Mouse (Mus musculus) A20 (cell line): ENCODE data around the gene Trim46.
"Not testable (repeated sequence)": the region's sequence is repeated elsewhere in the genome, so short reads cannot be mapped to it uniquely, and the experiment has no call there.

ENCODE experiments used
- DNase-seq: peaks from one replicate; pipeline ENCODE4 v3.0.0-alpha.2; 2011; ENCODE audit warnings: low read depth, low spot score

Trim46 gene

GRCm38 (mm10) chr3:89233562-89234110 is 12.5 kb downstream of the Trim46 start:
- DNase-seq, result peak; percentile 79

GRCm38 (mm10) chr3:89232614-89233013 is 13.5 kb downstream of the Trim46 start:
- DNase-seq, result no peak

DNA sequence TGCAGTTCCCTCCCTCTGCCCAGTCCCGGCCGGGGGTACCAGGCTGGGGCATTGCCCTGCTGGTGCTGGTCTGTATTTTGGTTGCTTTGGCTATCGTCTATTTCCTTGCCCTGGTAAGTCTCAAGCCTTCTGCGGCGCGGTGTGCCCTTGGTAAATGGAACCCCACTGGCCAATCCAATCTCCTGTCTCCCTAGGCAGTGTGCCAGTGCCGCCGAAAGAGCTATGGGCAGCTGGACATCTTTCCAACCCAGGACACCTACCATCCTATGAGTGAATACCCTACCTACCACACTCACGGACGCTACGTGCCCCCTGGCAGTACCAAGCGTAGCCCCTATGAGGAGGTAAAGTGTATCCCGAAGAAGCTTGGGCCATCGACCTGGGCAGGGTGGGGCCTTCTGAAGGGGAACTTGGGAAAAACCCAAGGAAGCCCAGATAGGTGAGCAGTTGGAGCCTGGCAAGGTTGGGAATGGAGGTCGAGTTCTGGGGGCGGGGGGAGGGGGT is 14.3 kb downstream of the Trim46 start:
- no peak for DNase-seq

DNA sequence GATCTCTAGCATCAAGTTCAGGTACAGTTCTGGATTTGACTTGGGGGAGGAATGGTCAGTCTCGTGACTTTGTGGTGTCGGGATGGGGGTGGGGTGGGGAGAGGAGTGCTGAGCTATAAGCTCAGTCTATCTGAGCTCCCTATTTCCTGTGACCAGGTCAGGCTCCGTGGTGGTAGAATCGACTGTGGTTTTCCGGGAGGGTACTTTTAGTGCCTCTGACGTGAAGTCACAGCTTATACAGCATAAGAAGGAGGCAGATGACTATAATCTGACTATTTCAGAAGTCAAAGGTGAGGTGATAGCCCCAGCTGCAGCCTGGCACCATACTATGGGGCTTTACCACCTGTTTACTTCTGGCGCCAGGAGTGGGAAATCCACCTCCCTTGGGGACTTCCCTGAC is 14.8 kb downstream of the Trim46 start:
- DNase-seq, result no peak

DNA sequence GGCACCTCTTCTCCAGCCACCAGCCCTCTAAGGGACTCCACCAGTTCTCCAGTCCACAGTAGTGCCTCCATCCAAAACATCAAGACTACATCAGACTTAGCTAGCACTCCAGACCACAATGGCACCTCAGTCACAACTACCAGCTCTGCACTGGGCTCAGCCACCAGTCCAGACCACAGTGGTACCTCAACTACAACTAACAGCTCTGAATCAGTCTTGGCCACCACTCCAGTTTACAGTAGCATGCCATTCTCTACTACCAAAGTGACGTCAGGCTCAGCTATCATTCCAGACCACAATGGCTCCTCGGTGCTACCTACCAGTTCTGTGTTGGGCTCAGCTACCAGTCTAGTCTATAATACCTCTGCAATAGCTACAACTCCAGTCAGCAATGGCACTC is 15.5 kb downstream of the Trim46 start:
- DNase-seq, result no peak

GRCm38 (mm10) chr3:89229276-89229675 is 16.8 kb downstream of the Trim46 start:
- DNase-seq, result no peak

DNA sequence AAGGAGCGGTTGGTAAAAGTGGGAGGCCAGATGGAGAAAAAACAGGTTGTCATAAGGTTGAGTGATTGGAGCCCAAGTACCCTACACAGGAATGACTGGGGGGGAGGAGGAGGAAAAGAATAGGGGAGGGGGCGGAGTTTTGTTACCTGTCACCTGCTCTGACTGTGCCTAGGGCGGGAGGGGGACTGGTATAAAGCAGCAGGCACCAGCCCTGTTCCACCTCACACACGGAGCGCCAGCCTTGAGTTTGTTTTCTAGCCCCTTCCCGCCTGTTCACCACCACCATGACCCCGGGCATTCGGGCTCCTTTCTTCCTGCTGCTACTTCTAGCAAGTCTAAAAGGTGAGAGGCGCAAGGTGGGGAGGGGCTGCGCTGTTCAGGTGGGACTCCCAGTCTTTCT is 17.3 kb downstream of the Trim46 start, which contains the start of gene Muc1:
Gene Muc1, plus strand, starts transcription at position 222 of the 400 bp plus-strand sequence.
- DNase-seq, result no peak

GRCm38 (mm10) chr3:89228180-89228549 is 17.9 kb downstream of the Trim46 start:
- peak; percentile 87 for DNase-seq

DNA sequence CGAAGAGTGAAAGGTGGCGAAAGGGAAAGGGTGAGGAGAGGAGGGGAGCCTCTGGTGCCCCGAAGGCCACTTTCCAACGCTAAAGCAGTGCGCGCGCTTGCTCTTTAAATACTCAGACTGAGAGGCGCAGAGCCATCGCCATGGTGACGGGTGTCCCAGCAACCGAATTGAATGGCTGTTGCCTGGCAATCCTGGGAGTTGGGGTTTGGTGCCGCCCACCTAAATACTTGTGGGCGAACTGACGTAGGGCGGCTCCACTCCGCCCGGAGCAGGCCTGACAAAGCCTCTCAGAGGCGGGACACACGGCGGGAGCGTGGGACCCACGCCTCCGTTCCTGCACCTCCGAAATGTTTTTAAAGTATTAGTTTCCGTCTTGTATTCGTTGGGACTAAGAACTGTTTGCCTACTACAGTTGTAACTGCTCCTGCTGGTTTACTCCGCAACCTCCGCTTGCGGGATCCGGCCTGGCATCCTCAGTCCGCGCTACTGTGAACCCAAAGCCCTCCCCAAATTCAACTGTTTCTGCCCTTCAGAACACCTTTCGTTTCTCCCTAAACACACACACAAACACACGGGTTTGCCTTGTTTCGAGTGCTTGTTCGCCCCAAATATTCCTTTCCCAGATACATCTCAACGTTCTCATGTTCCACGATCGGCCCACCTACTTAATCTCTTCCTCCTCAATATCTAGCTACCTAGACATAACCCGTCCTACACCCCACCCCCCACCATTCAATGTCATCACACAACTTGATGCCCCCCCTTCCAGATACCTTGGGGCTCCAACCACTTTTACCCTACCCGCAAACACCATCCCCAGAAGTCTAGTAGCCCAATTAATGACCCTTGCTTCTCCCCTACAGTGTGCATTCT is 18.6 kb downstream of the Trim46 start:
- DNase-seq, result no peak

- no peak for DNase-seq
These were observed 19.2 kb downstream of the Trim46 start, which contains the start of gene Mtx1 for GRCm38 (mm10) chr3:89226900-89227299. Gene Mtx1 (minus strand): TSS chr3:89227088.

GRCm38 (mm10) chr3:89226361-89226760 is 19.7 kb downstream of the Trim46 start:
- DNase-seq, result no peak

DNA sequence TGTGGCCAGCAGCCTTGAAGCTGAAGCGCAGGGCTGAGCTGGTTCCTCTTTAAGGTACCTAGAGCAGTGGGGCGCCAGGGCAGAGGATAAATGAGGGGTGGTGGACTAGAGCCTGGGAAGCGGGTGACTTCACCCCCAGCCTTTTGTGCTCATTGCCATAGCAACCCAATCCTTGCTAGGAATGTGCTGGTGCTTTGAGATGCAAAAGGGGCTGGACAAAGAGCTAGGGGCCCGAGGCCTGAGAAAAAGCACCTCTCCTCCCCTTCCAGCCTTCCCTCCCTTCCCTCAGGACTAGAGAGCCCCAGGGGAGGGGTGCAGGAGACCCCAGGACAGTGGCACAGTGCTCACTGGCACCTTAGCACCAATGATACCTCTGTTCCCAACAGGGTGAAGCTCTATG is 20.2 kb downstream of the Trim46 start:
- no peak for DNase-seq

- no peak for DNase-seq
These were observed 20.7 kb downstream of the Trim46 start for GRCm38 (mm10) chr3:89225321-89225815.

DNA sequence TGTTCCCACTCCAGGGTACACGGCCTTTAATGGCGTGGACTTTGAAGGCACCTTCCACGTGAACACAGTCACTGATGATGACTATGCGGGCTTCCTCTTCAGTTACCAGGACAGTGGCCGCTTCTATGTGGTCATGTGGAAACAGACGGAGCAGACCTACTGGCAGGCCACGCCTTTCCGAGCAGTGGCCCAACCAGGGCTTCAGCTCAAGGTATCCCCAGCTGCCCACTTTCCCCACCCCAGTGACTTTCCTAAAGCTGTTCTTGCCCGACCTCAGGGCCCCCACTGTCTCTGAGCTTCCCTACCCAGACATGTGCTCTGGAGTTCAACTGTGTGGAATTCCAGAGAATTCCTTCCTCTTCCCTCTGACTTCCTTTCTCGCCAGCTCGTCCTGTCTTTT is 21.3 kb downstream of the Trim46 start:
- no peak for DNase-seq

GRCm38 (mm10) chr3:89221167-89221566 is 24.9 kb downstream of the Trim46 start:
- DNase-seq, result no peak

DNA sequence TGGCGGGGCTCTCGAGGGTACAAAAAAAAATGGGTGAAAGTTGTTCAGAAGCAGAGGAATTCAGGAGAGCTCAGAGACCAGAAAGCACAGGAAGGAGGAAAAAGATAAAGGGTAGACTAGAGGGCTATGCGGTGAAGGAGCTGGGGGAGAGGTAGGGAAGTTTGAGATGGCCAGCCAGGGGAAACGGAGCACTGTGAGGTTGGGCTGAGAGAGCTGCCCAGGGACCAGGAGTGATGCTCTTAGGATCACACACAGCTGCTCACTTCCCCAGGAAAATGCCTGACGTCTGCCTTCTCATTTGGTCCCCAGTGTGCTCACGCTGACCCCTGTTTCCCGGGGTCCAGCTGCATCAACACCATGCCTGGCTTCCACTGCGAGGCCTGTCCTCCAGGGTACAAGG is 26.6 kb downstream of the Trim46 start:
- DNase-seq, result no peak

- no peak for DNase-seq
These were observed 27.8 kb downstream of the Trim46 start for GRCm38 (mm10) chr3:89218271-89218670.

DNA sequence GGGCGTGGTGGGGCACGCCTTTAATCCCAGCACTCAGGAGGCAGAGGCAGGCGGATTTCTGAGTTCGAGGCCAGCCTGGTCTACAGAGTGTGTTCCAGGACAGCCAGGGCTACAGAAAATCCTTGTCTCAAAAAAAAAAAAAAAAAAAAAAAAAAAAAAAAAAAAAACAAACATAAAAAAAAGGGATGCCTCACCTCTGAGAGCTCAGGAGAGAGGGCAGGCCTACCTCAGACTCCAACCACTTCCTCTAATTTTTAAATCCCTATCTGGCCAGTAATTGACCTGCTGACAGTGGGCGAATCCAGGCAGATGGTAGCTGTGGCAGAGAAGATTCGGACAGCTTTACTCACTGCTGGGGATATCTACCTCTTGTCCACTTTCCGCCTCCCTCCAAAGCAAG is 29.7 kb downstream of the Trim46 start:
- not testable (repeated sequence) for DNase-seq

DNA sequence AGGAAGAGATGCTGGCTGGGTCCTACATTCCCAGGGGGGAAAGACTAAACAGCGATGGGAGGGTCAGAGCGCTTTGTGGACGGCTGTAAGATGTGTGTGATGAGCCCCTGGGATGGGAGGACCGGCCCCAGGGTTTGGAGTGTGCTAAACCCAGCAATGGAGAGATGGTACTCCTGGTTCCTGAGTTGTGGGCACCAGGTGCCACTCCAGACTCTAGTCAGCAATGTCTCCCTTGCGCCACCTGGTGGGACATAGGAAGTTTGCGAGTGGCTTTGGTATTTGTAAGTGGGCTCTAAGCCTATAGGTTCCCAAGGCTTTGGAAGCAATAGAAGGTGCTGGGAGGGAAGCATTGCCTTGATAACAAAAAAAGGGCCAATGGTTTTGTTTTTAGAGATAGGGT is 30.3 kb downstream of the Trim46 start:
- DNase-seq, result peak; percentile 84

DNA sequence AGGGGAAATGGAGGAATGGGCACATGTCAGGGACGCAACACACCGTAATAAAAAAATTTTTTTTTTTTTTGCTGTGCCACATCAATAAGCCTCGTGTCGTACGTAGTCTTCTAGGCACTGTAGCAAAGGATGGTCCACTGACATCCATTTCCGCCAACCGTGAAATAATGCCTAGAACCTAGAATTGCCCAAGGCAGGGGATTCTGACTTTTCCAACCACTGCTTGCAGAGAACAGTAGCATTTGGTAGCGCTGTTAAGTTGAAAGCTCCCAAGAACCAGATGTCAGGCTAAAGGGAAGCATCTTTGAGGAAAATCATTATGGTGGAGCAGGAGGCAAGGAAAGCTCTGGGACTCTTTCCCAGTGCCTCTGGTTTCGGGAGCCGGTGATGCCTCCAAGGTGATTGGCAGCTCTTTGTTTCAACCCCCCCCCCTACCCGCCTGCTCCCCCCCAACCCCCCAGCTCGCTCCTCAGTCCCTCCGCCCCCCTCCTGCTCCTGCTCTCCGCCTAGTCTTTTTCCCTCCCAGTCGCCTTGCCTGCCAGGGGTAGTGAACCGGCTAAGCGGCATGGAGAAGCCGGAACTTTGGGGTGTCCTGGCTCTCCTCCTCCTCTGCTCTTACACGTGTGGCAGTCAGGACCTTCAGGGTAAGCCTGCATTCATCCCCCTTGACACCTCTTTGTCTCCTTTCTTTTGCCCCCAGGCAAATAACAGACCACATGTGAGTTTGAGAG is 31.3 kb downstream of the Trim46 start, which contains the start of gene Thbs3:
Gene Thbs3, plus strand, starts transcription at position 500 of the 731 bp plus-strand sequence.
- DNase-seq, result no peak

GRCm38 (mm10) chr3:89213803-89214530 is 32.1 kb downstream of the Trim46 start:
- peak; percentile 95 for DNase-seq
